Mouse (Mus musculus) testis, adult 2 months (tissue): ENCODE data around the gene Ablim1. TPM values are rescaled to one million over a fixed set of nuclear protein-coding genes. Genes with fewer than 3 reads are reported as not detected.

Source experiments
- H3K27ac ChIP-seq: fragments of 200-500 bp; 2 replicates; pipeline ENCODE4 v1.5.1; 2012; ENCODE audit warnings: low read depth, low read length; ENCODE audit not compliant: control insufficient read depth, insufficient read depth
- H3K27me3 ChIP-seq: fragments of 200-500 bp; 2 replicates; pipeline ENCODE4 v1.6.1; 2012; ENCODE audit warnings: mild to moderate bottlenecking, low read length, moderate library complexity; ENCODE audit not compliant: control insufficient read depth, insufficient read depth
- H3K36me3 ChIP-seq: fragments of 200-500 bp; 2 replicates; pipeline ENCODE4 v1.6.1; 2012; ENCODE audit warnings: mild to moderate bottlenecking, low read length; ENCODE audit not compliant: control insufficient read depth, insufficient read depth
- H3K4me1 ChIP-seq: fragments of 200-500 bp; 2 replicates; pipeline ENCODE4 v1.6.1; 2012; ENCODE audit warnings: low read length; ENCODE audit not compliant: control insufficient read depth, insufficient read depth
- H3K4me3 ChIP-seq: fragments of 200-500 bp; 2 replicates; pipeline ENCODE4 v1.5.1; 2012; ENCODE audit warnings: low read depth, mild to moderate bottlenecking, low read length, moderate library complexity, mixed read lengths; ENCODE audit not compliant: control insufficient read depth
- CTCF ChIP-seq: fragments of 200-500 bp; IDR thresholded peaks from 2 replicates; pipeline ENCODE4 v1.5.1; 2012; ENCODE audit warnings: low read depth, mild to moderate bottlenecking, inconsistent platforms, low read length, moderate library complexity; ENCODE audit not compliant: control insufficient read depth, insufficient read depth, insufficient replicate concordance
- POLR2A ChIP-seq: fragments of 200-500 bp; IDR thresholded peaks from 2 replicates; pipeline ENCODE4 v1.6.1; 2012; ENCODE audit warnings: low read depth, mild to moderate bottlenecking, inconsistent platforms, low read length, moderate library complexity; ENCODE audit not compliant: control insufficient read depth
- polyA plus RNA-seq: library from polyadenylated mRNA; depleted of rRNA; stranded (reverse); fragments of >200 nt; gene quantifications from 2 replicates; pipeline ENCODE4 v1.2.3, GENCODE M21; 2012; rRNA removed

Gene Ablim1
- 3.0 and 4.1 TPM in 2 replicates for polyA plus RNA-seq

GRCm38 (mm10) chr19:57314346-57315012 is at the start of gene Ablim1:
Ablim1 (minus strand) TSS chr19:57314919.
- H3K4me1 ChIP-seq, result peaks cover 2% of the 10 kb centered on the region; the same call in 1 of the 2 replicates
- H3K27ac ChIP-seq, result peak within 1 kb of the TSS; percentile 58

DNA sequence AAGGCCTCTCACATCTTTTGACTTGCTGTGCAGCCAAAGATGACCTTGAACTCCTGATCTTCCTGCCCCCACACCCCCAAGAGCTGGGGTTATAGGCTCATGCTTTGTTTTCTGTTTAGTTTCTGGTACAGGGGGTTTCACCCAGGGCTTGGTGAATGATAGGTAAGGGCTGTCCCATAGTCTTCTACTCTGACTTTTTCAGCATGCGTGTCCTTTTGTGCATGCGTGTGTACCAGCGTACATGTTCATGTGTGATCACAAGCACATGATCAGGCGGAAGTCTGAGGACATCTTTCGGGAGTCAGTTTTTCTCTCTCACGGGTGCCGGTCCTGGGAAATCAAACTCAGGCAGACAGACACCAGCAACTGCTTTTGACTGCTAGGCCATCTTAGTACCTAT is 48.8 kb upstream of the Ablim1 start:
- Histone ChIP-seq H3K4me1 (peaks cover 21% of the 10 kb centered on the region), H3K4me3 (no peak overlapping the region)

More at GRCm38 (mm10) chr19:57314346-57315012, at the start of gene Ablim1:
- no peaks in the 10 kb centered on the region for H3K27me3 ChIP-seq
- peak within 1 kb of the TSS; percentile 60 for H3K4me3 ChIP-seq
- no peak for TF ChIP-seq POLR2A
- TF ChIP-seq CTCF, result no peak
- no peaks in the 10 kb centered on the region for H3K36me3 ChIP-seq

GRCm38 (mm10) chr19:57363076-57363475 is 48.4 kb upstream of the Ablim1 start:
- peaks cover 25% of the 10 kb centered on the region for H3K4me1 ChIP-seq
- H3K27me3 ChIP-seq, result no peaks in the 10 kb centered on the region
- H3K27ac ChIP-seq, result peak overlapping the region; percentile 10; the same call in 1 of the 2 replicates
- peak overlapping the region; percentile 52; the same call in 1 of the 2 replicates for H3K4me3 ChIP-seq
- H3K36me3 ChIP-seq, result no peaks in the 10 kb centered on the region
- TF ChIP-seq POLR2A, result no peak
- no peak for TF ChIP-seq CTCF

More for the DNA sequence above, 48.8 kb upstream of the Ablim1 start:
- Histone ChIP-seq H3K36me3 (no peaks in the 10 kb centered on the region), H3K27me3 (no peaks in the 10 kb centered on the region), H3K27ac (no peak overlapping the region)
- TF ChIP-seq POLR2A (no peak), CTCF (no peak)

DNA sequence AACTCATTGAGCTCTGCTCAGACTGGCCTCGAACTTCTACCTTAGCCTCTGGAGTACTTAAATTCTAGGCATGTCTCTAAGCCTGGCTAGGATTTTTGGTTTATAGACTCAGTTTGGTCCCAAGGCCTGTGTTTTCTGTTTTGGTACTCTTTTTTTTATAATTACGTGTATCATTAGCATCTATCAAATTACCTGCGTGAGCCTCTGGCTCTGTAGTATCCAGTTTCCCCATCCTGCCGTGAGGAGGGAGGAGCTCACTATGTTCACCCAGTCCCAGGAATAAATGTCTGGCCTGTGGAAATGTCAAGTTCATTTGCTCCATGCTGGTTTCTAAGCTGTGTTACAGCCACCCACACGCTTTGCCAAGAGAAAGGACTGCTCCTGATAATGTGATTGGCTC is 47.9 kb upstream of the Ablim1 start:
- Histone ChIP-seq H3K4me1 (peaks cover 25% of the 10 kb centered on the region), H3K36me3 (no peaks in the 10 kb centered on the region), H3K4me3 (peak overlapping the region; percentile 52), H3K27ac (0 out of 2 replicates have a peak overlapping the region, but pooled peaks have one; percentile 10), H3K27me3 (no peaks in the 10 kb centered on the region)
- TF ChIP-seq CTCF (no peak), POLR2A (no peak)

GRCm38 (mm10) chr19:57361939-57362307 is 47.2 kb upstream of the Ablim1 start:
- peaks cover 25% of the 10 kb centered on the region for H3K4me1 ChIP-seq
- H3K27ac ChIP-seq, result peak overlapping the region; percentile 84; the same call in 1 of the 2 replicates
- H3K4me3 ChIP-seq, result peak overlapping the region; percentile 86
- no peaks in the 10 kb centered on the region for H3K27me3 ChIP-seq
- TF ChIP-seq CTCF, result no peak
- no peak for TF ChIP-seq POLR2A
- H3K36me3 ChIP-seq, result no peaks in the 10 kb centered on the region

GRCm38 (mm10) chr19:57361131-57361938 is 46.6 kb upstream of the Ablim1 start:
- TF ChIP-seq CTCF (no peak), POLR2A (peak; percentile 21; the same call in 1 of the 2 replicates)
- H3K4me3 ChIP-seq, result peak overlapping the region; percentile 86
- H3K27me3 ChIP-seq, result no peaks in the 10 kb centered on the region
- no peaks in the 10 kb centered on the region for H3K36me3 ChIP-seq
- H3K4me1 ChIP-seq, result peaks cover 25% of the 10 kb centered on the region
- peak overlapping the region; percentile 84 for H3K27ac ChIP-seq
